Mouse (Mus musculus) heart, embryonic 12.5 days (tissue): ENCODE data around the gene Hpgd. TPM values are rescaled to one million over a fixed set of nuclear protein-coding genes. Genes with fewer than 3 reads are reported as not detected.
A peak's percentile ranks its signal among the peaks of the same experiment; 100 is the strongest.
"Not testable (repeated sequence)": the region's sequence is repeated elsewhere in the genome, so short reads cannot be mapped to it uniquely, and the experiment has no call there.

ENCODE experiments used
- ATAC-seq: fragments of 200-750 bp; cut with Nextera tagmentation; 2 replicates; pipeline ENCODE4 v1.8.0; 2017; ENCODE audit warnings: moderate TSS enrichment, moderate library complexity; ENCODE audit not compliant: insufficient number of reproducible peaks, low FRiP score
- H3K27ac ChIP-seq: fragments of 300-500 bp; sonication (generic); 2 replicates; pipeline ENCODE4 v1.5.1; 2016; ENCODE audit warnings: mild to moderate bottlenecking, moderate library complexity; ENCODE audit not compliant: poor library complexity, severe bottlenecking
- H3K27me3 ChIP-seq: fragments of 300-500 bp; sonication (generic); replicated peaks from 2 replicates; pipeline ENCODE4 v1.6.1; 2016; ENCODE audit warnings: mild to moderate bottlenecking, moderate library complexity
- H3K36me3 ChIP-seq: fragments of 300-500 bp; sonication (generic); 2 replicates; pipeline ENCODE4 v1.6.1; 2016; ENCODE audit warnings: mild to moderate bottlenecking, moderate library complexity
- H3K4me1 ChIP-seq: fragments of 300-500 bp; sonication (generic); replicated peaks from 2 replicates; pipeline ENCODE4 v1.6.1; 2016; ENCODE audit warnings: mild to moderate bottlenecking
- H3K4me2 ChIP-seq: fragments of 300-500 bp; sonication (generic); 2 replicates; pipeline ENCODE4 v1.6.1; 2016; ENCODE audit warnings: mild to moderate bottlenecking, moderate library complexity
- H3K4me3 ChIP-seq: fragments of 300-500 bp; sonication (generic); 2 replicates; pipeline ENCODE4 v1.5.1; 2016; ENCODE audit warnings: mild to moderate bottlenecking
- H3K9ac ChIP-seq: fragments of 300-500 bp; sonication (generic); 2 replicates; pipeline ENCODE4 v1.6.1; 2016; ENCODE audit warnings: mild to moderate bottlenecking, moderate library complexity
- H3K9me3 ChIP-seq: fragments of 300-500 bp; sonication (generic); replicated peaks from 2 replicates; pipeline ENCODE4 v1.6.1; 2016; ENCODE audit warnings: mild to moderate bottlenecking, moderate library complexity
- WGBS: fragments of 180-500 bp; shearing (Covaris S2); methylation state at CpG from one replicate; pipeline ENCODE4 v1.1.7; 2016; 5-methylcytosine and 5-hydroxymethylcytosine counted together
- polyA plus RNA-seq: library from polyadenylated mRNA; unstranded; fragments of >200 nt; fragmentation: Nextera tagmentation; extraction: Ambion mirVana; gene quantifications from 2 replicates; pipeline ENCODE4 v1.2.1, GENCODE M21; 2016

The Hpgd gene
- 21.2 and 21.6 TPM in 2 replicates for polyA plus RNA-seq

GRCm38 (mm10) chr8:56294373-56294877, at the start of gene Hpgd:
Gene Hpgd, plus strand, starts transcription at chr8:56294585.
- Histone ChIP-seq H3K36me3 (no peaks in the 10 kb centered on the region), H3K9ac (peak within 1 kb of the TSS; percentile 74), H3K27ac (no peak within 1 kb of the TSS), H3K4me1 (peaks cover 6% of the 10 kb centered on the region), H3K4me3 (peak within 1 kb of the TSS; percentile 58), H3K27me3 (peaks cover 10% of the 10 kb centered on the region; the same call in 1 of the 2 replicates), H3K4me2 (peak within 1 kb of the TSS; percentile 83), H3K9me3 (no peaks in the 10 kb centered on the region)
- peak; percentile 64 for ATAC-seq
- 2% methylated on average over 33 of the region's 33 CpGs for WGBS

GRCm38 (mm10) chr8:56251728-56252127, 42.7 kb upstream of the Hpgd start:
- H3K4me3 ChIP-seq, H3K4me1 ChIP-seq, H3K27ac ChIP-seq, H3K36me3 ChIP-seq, H3K9ac ChIP-seq, H3K4me2 ChIP-seq, H3K9me3 ChIP-seq, ATAC-seq, H3K27me3 ChIP-seq: not testable (repeated sequence)
- WGBS: 67% methylated on average over 3 of the region's 3 CpGs

- Histone ChIP-seq H3K9ac (no peak overlapping the region), H3K4me3 (no peak overlapping the region), H3K4me1 (no peaks in the 10 kb centered on the region), H3K27me3 (no peaks in the 10 kb centered on the region), H3K36me3 (no peaks in the 10 kb centered on the region), H3K4me2 (no peak overlapping the region), H3K9me3 (no peaks in the 10 kb centered on the region), H3K27ac (no peak overlapping the region)
- no peak for ATAC-seq
- WGBS: 68% methylated on average over 1 of the region's 1 CpGs
These were observed 42.1 kb upstream of the Hpgd start for GRCm38 (mm10) chr8:56252314-56252713.

- ATAC-seq: no peak
- Histone ChIP-seq H3K36me3 (no peaks in the 10 kb centered on the region), H3K9ac (no peak overlapping the region), H3K4me1 (no peaks in the 10 kb centered on the region), H3K27ac (no peak overlapping the region), H3K4me2 (no peak overlapping the region), H3K27me3 (no peaks in the 10 kb centered on the region), H3K4me3 (no peak overlapping the region), H3K9me3 (no peaks in the 10 kb centered on the region)
- WGBS: 90% methylated on average over 1 of the region's 1 CpGs
These were observed 33.2 kb upstream of the Hpgd start for GRCm38 (mm10) chr8:56261190-56261589.

- Histone ChIP-seq H3K27ac (0 out of 2 replicates have a peak overlapping the region, but pooled peaks have one; percentile 3), H3K9me3 (no peaks in the 10 kb centered on the region), H3K4me3 (no peak overlapping the region), H3K9ac (no peak overlapping the region), H3K4me2 (no peak overlapping the region), H3K36me3 (no peaks in the 10 kb centered on the region), H3K4me1 (peaks cover 4% of the 10 kb centered on the region; the same call in 1 of the 2 replicates), H3K27me3 (no peaks in the 10 kb centered on the region)
- ATAC-seq: peak; percentile 33; the same call in 1 of the 2 replicates
- WGBS: 47% methylated on average over 10 of the region's 10 CpGs
These were observed 24.4 kb upstream of the Hpgd start for GRCm38 (mm10) chr8:56269687-56270663.

DNA sequence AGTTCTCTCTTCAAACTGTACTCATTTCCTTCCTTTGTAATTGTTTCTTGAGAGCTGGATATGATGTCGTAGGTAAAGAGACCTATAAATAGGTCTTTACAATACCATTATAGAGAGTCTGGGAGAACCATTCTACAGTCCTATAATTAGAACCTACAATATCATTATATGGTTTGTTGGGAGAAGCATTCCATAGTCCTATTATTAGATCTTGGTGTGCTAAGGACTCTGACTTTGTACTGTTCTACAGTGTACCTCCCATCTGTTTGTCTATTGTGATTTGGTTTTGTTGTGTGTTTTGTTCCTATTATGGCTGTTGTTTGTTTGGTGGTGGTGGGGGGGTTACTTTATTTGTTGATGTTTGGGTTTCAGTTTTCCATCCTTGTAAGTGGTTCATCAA, 21.5 kb upstream of the Hpgd start:
- Histone ChIP-seq H3K27me3 (no peaks in the 10 kb centered on the region), H3K27ac (no peak overlapping the region), H3K4me3 (no peak overlapping the region), H3K4me1 (peaks cover 4% of the 10 kb centered on the region; the same call in 1 of the 2 replicates), H3K36me3 (no peaks in the 10 kb centered on the region), H3K9me3 (no peaks in the 10 kb centered on the region), H3K9ac (no peak overlapping the region), H3K4me2 (no peak overlapping the region)
- WGBS: 27% methylated on average over 1 of the region's 1 CpGs
- ATAC-seq: no peak

DNA sequence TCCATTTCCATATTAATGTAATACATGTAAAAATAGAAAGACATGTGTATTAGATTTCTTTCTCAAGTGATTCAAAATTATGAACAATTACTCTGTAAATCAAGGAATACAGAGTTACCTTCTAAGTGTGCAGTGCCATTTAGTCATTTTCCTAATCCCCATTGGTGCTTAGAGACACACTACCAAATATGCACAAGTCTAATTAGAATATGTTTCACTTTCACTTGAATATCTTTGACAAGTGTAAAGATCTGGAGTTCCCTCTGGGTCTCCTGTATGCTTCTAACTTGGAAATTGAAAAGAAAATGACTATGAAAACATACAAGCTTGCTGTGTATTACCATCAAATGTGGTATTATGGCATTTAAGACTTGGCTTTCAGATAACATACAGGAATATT, 19.1 kb upstream of the Hpgd start:
- Histone ChIP-seq H3K4me1 (no peaks in the 10 kb centered on the region), H3K36me3 (no peaks in the 10 kb centered on the region), H3K9me3 (no peaks in the 10 kb centered on the region), H3K27ac (no peak overlapping the region), H3K4me2 (no peak overlapping the region), H3K27me3 (no peaks in the 10 kb centered on the region), H3K9ac (no peak overlapping the region), H3K4me3 (no peak overlapping the region)
- ATAC-seq: no peak

GRCm38 (mm10) chr8:56277810-56278528, 16.4 kb upstream of the Hpgd start:
- Histone ChIP-seq H3K36me3 (no peaks in the 10 kb centered on the region), H3K4me2 (no peak overlapping the region), H3K27ac (no peak overlapping the region), H3K27me3 (no peaks in the 10 kb centered on the region), H3K9me3 (no peaks in the 10 kb centered on the region), H3K9ac (no peak overlapping the region), H3K4me1 (no peaks in the 10 kb centered on the region), H3K4me3 (no peak overlapping the region)
- ATAC-seq: no peak
- 78% methylated on average over 7 of the region's 9 CpGs for WGBS

- H3K9me3 ChIP-seq: no peaks in the 10 kb centered on the region
- H3K36me3 ChIP-seq: no peaks in the 10 kb centered on the region
- H3K4me3 ChIP-seq: no peak overlapping the region
- no peak for ATAC-seq
- no peaks in the 10 kb centered on the region for H3K4me1 ChIP-seq
- no peak overlapping the region for H3K4me2 ChIP-seq
- 59% methylated on average over 2 of the region's 2 CpGs for WGBS
- H3K9ac ChIP-seq: no peak overlapping the region
- H3K27ac ChIP-seq: no peak overlapping the region
- H3K27me3 ChIP-seq: no peaks in the 10 kb centered on the region
These were observed 15.8 kb upstream of the Hpgd start for GRCm38 (mm10) chr8:56278545-56279063.

GRCm38 (mm10) chr8:56283936-56284335, 10.4 kb upstream of the Hpgd start:
- H3K4me1 ChIP-seq: no peaks in the 10 kb centered on the region
- no peak overlapping the region for H3K4me2 ChIP-seq
- no peak overlapping the region for H3K27ac ChIP-seq
- ATAC-seq: no peak
- no peaks in the 10 kb centered on the region for H3K9me3 ChIP-seq
- no peak overlapping the region for H3K4me3 ChIP-seq
- WGBS: 55% methylated on average over 1 of the region's 1 CpGs
- no peaks in the 10 kb centered on the region for H3K27me3 ChIP-seq
- no peak overlapping the region for H3K9ac ChIP-seq
- no peaks in the 10 kb centered on the region for H3K36me3 ChIP-seq

DNA sequence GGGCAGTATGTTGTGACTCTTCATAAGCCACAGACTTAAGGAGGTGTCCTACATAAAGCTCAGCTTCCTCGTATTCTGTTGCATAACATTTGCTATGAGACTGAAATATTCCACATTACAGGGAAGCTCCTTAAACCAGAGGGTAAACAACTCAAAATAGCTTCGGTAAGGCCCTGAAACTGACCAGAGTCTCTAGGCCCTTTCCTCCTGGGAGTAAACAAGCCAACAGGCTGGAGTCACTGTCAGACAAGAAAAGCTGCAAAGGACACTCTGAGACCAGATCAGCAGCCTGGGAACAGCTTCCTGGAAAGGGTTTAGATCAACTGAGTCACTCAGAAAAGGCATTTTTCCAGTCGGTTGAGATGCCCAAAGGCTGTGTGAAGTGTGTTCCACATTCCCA, 9.4 kb upstream of the Hpgd start:
- Histone ChIP-seq H3K9ac (no peak overlapping the region), H3K27ac (no peak overlapping the region), H3K9me3 (no peaks in the 10 kb centered on the region), H3K4me3 (no peak overlapping the region), H3K4me2 (no peak overlapping the region), H3K4me1 (no peaks in the 10 kb centered on the region), H3K36me3 (no peaks in the 10 kb centered on the region), H3K27me3 (no peaks in the 10 kb centered on the region)
- 25% methylated on average over 3 of the region's 3 CpGs for WGBS
- ATAC-seq: no peak
